Mouse (Mus musculus) lung, adult 2 months (tissue): ENCODE results near the gene Fam81a. TPM values are rescaled to one million over a fixed set of nuclear protein-coding genes. Genes with fewer than 3 reads are reported as not detected.

Source experiments
- DNase-seq: peaks from one replicate; pipeline ENCODE4 v3.0.0; 2022
- H3K4me1 ChIP-seq: fragments of 200-500 bp; 2 replicates; pipeline ENCODE4 v1.6.1; 2011; ENCODE audit warnings: low read length; ENCODE audit not compliant: control insufficient read depth, insufficient read depth
- H3K4me3 ChIP-seq: fragments of 200-500 bp; replicated peaks from 2 replicates; pipeline ENCODE3; 2011; ENCODE audit warnings: low read depth, mild to moderate bottlenecking, control low read depth, low read length; ENCODE audit errors: extremely low read depth
- CTCF ChIP-seq: fragments of 200-500 bp; IDR thresholded peaks from 2 replicates; pipeline ENCODE4 v1.5.1; 2011; ENCODE audit warnings: mild to moderate bottlenecking, low read length, control low read depth; ENCODE audit not compliant: insufficient read depth
- POLR2A ChIP-seq: fragments of 200-500 bp; IDR thresholded peaks from 2 replicates; pipeline ENCODE4 v1.6.1; 2011; ENCODE audit warnings: low read depth, mild to moderate bottlenecking, control low read depth, low read length, borderline replicate concordance; ENCODE audit errors: extremely low read depth
- WGBS: fragments of 180-500 bp; shearing (Covaris S2); methylation state at CpG from one replicate; pipeline ENCODE4 v1.1.7; 2018; 5-methylcytosine and 5-hydroxymethylcytosine counted together
- polyA plus RNA-seq: library from polyadenylated mRNA; depleted of rRNA; stranded (reverse); fragments of >200 nt; gene quantifications from 2 replicates; pipeline ENCODE4 v1.2.3, GENCODE M21; 2012; rRNA removed

Gene Fam81a
- 1.2 and 2.2 TPM in 2 replicates for polyA plus RNA-seq

DNA sequence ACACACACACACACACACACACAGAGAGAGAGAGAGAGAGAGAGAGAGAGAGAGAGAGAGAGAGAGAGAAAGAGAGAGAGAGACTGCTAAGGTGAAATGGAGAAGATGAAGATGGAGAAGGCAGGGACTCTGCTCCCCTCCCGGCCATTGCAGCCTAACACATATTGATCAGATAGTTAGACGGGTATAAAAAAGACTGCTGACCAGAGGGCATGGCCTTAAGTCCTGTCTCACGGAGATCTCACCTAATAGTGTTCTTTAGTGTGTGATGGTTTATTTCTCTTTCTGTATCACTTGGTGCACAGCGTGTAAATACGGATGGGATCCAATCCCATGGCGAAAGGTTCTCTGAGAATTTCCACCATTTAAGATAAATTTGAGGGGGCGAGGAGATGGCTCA is at the start of gene Fam81a:
TSS of gene Fam81a (minus strand) at position 101 of the 400 bp plus-strand sequence.
- peak within 1 kb of the TSS; percentile 27 for H3K4me3 ChIP-seq
- H3K4me1 ChIP-seq, result no peaks in the 10 kb centered on the region
- TF ChIP-seq POLR2A, result no peak
- TF ChIP-seq CTCF, result no peak
- WGBS, result 72% methylated on average over 7 of the region's 7 CpGs
- no peak for DNase-seq

DNA sequence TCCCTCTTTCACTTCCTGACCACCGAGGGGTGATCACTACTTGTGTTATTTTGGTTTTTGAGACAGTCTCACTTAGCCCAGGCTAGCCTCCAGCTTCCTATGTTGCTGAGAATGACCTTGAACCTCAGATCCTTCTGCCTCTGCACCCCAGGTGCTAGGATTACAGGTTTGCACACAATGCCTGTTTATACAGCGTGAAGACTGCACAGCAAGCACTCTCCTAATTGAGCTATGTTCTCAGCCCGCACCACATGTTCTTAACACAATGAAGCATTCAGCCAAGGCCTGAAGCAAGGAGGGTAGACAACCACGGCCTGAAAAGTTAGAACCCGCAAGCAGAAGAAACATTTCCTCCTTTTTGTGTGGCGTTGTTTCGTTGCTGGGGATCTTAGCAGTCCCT is 40.3 kb upstream of the Fam81a start:
- no peak for DNase-seq
- 62% methylated on average over 7 of the region's 7 CpGs for WGBS
- no peak for TF ChIP-seq CTCF
- no peaks in the 10 kb centered on the region for H3K4me1 ChIP-seq
- H3K4me3 ChIP-seq, result no peak overlapping the region

DNA sequence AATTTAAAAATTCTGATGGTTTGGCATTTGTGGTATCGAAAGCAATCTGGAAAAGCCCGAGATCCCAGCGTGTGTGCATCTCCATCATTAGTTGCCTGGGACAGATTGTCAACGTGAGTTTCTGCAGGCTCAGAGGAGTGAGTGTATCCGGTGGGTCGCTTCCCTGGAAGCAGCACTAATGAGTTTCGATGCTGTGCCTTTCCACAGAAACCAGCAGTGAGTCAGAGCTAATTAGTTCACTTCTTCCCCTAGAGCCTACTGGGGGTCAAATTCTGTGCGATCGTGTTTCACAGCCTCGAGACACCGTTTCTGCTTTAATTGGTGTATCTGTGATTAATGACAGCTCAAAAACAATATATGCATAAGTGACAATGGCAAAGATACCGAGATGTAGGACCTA is 39.4 kb upstream of the Fam81a start:
- Histone ChIP-seq H3K4me3 (no peak overlapping the region), H3K4me1 (no peaks in the 10 kb centered on the region)
- WGBS, result 72% methylated on average over 12 of the region's 12 CpGs
- TF ChIP-seq POLR2A, result no peak
- no peak for TF ChIP-seq CTCF
- no peak for DNase-seq

DNA sequence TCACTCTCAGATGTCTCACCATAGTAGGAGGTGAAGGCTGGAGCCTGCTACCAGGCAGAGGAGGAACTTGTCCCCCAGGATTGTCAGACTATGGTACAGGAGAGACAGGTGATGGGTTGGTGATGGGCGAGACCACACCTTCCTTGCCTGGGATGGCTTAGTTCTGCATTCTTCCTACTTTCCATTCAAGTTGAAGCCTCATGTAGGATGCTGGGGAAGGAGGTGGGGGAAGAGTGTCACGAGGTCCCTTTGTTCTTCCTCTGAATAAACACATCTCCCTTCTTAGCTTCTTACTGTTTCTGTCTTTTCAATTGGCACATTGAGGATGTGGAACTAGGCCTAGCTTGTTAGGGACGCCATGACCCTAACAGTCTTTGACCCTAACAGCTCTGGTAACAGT is 33.9 kb upstream of the Fam81a start:
- TF ChIP-seq POLR2A, result no peak
- no peak for TF ChIP-seq CTCF
- WGBS, result 79% methylated on average over 3 of the region's 3 CpGs
- no peak overlapping the region for H3K4me3 ChIP-seq
- H3K4me1 ChIP-seq, result no peaks in the 10 kb centered on the region
- DNase-seq, result no peak

DNA sequence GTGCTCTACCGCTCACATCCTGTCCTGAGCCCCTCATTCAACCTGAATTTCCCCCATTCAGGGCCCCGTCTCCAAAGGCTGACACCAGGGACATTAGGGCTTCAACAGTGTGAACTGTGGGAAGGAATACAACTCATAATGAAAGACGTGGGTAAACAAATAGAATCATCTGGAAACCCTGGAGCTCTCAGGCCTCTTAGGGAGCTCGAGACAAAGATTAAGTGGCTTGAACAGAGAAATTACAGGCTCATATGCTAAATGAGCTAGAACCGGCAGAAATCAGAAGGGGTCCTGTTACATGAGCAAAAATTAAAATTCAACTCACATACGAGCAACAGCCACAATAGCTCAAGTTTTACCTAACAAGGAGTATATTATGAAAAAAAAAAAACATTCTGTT is 32.5 kb upstream of the Fam81a start:
- WGBS, result 54% methylated on average over 6 of the region's 6 CpGs
- Histone ChIP-seq H3K4me3 (no peak overlapping the region), H3K4me1 (no peaks in the 10 kb centered on the region)
- DNase-seq, result no peak
- TF ChIP-seq POLR2A (no peak), CTCF (no peak)

DNA sequence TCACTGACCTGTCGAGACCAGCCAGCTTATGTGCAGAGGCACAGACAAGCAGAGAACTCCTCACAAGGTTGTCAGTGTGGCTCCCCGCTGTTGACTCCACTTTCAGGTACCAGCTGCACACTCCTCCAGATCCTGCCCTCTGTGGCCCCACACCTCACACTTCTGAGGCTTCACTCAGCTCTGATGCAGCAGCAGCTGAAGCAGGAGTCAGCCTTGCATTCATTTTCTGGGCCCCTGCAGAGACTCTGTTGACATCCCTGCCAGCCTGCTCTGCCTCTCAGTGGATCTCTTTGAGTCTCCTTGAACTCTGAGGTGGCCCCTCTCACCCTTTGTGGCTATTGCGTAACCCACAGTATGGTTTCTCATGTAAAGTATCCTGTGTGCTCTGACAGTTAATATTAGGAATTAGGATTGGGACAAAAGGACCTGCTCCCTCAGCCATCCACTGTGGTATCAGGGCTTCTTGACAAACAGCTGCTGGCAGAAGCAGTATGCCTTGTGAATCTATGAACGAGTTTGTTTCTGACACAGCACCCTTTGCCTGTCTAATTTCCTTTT is 32.0 kb upstream of the Fam81a start:
- no peak for DNase-seq
- no peaks in the 10 kb centered on the region for H3K4me1 ChIP-seq
- H3K4me3 ChIP-seq, result no peak overlapping the region
- 69% methylated on average over 4 of the region's 4 CpGs for WGBS
- TF ChIP-seq CTCF (no peak), POLR2A (no peak)

DNA sequence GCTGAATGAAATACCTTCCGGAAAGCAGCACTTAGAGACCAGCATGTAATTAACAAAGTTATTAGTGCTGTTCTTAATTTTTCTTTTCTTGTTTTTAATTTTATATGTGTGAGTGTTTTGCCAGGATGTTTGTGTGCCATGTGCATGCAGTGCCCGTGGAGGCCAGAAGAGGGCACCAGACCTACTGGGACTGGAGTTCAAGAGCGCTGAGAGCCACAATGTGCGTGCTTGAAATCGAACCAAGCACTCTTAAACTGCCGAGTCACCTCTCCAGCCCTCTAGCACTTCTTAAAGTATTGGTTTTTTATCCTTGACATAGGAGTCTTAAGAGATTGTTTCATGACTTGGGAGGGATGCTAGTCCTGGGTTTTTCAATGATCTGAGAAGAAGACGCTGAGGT is 26.6 kb upstream of the Fam81a start:
- WGBS, result 73% methylated on average over 7 of the region's 7 CpGs

DNA sequence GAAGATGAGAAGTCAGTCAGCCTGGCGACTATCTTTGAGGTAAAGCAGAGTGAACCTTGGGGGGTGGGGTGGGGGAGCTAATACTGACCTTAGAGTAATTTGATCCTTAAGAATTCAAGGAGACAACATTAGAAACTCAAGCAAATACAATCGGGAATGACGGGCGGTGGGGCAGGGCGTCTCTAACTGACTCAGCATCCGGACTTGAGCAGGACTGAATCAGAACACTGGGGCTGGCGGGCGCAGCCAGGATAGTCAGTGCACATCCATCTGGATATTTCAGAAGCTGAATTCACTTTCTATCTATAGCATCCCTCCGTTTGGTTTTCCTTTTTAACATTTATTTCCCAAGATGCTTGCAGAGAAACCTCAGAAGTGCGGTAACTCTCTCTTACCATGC is 17.7 kb upstream of the Fam81a start:
- H3K4me1 ChIP-seq, result no peaks in the 10 kb centered on the region
- TF ChIP-seq CTCF (no peak), POLR2A (no peak)
- no peak overlapping the region for H3K4me3 ChIP-seq
- WGBS, result 65% methylated on average over 10 of the region's 10 CpGs
- no peak for DNase-seq

More for the DNA sequence above, 26.6 kb upstream of the Fam81a start:
- H3K4me3 ChIP-seq, result no peak overlapping the region
- TF ChIP-seq POLR2A (no peak), CTCF (peak; percentile 59)
- no peak for DNase-seq
- no peaks in the 10 kb centered on the region for H3K4me1 ChIP-seq

DNA sequence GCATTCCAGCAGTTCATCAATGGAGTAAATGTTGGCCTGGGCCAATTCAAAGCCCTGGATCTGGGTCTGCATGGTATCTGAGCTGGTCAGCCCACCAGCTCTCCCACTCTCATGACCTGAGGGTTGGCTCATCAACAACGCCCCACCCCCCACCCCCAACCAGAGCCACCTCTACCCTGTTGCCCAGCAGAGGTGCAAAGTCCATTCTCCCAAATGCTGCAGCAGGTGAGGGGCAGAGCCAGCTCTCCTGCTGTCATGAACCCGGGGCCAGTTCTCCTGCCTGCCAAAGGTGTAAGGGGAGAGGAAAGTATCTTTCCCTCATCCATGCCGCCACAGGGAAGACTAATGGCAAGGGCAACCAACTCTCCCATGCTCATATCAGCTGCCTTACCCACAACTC is 5.3 kb upstream of the Fam81a start:
- TF ChIP-seq CTCF (no peak), POLR2A (no peak)
- no peaks in the 10 kb centered on the region for H3K4me1 ChIP-seq
- WGBS, result 59% methylated on average over 3 of the region's 3 CpGs
- no peak overlapping the region for H3K4me3 ChIP-seq
- DNase-seq, result no peak

DNA sequence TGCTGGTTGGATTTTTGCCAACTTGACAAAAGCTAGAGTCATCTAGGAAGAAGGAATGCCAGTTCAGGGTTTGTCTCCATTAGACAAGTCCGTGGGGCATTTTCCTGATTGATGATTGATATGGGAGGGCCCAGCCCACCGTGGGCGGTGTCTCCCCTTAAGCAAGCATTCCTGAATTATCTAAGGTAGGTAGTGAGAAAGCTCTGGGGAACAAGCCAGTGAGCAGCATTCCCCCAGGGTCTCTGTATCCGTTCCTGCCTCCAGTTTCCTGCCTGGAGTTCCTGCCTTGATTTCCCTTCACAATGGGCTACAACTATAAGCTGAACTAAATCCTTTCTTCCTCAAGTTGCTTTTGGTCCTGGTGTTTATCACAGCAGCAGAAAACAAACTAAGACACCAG is 3.1 kb upstream of the Fam81a start:
- WGBS, result 81% methylated on average over 4 of the region's 4 CpGs
- TF ChIP-seq POLR2A (no peak), CTCF (no peak)
- no peak overlapping the region for H3K4me3 ChIP-seq
- H3K4me1 ChIP-seq, result no peaks in the 10 kb centered on the region
- no peak for DNase-seq

DNA sequence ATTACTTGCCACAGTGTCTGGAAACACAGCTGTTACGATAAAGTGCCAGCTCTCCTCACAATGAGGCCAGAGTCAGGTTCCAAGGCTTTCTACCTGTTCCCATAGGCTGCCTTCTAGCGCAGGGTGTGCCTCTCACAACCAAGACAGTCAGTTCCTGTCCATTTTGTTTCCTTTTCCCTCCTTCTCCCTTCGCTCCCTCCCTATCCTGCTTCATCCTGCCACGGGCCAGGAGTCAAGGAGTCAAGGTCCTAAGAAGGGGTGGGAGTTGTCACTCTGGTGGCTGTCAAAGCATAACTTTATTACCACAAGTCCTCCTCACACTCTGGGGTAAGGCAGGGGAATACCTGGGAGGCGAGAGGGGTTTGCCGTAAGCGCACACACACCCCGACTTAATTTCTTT is 966 bp upstream of the Fam81a start:
- Histone ChIP-seq H3K4me1 (no peaks in the 10 kb centered on the region), H3K4me3 (no peak overlapping the region)
- TF ChIP-seq POLR2A, result no peak
- no peak for TF ChIP-seq CTCF
- WGBS, result 78% methylated on average over 8 of the region's 8 CpGs
- DNase-seq, result no peak
